Mouse (Mus musculus) heart, embryonic 16.5 days (tissue): ENCODE data around the gene Krt4. TPM values are rescaled to one million over a fixed set of nuclear protein-coding genes. Genes with fewer than 3 reads are reported as not detected.

Source experiments
- ATAC-seq: fragments of 200-750 bp; cut with Nextera tagmentation; replicated peaks from 2 replicates; pipeline ENCODE4 v1.8.0; 2017; ENCODE audit warnings: moderate number of reproducible peaks; ENCODE audit not compliant: insufficient read depth, low FRiP score; ENCODE audit errors: extremely low read depth
- H3K27ac ChIP-seq: fragments of 300-500 bp; sonication (generic); 2 replicates; pipeline ENCODE4 v1.5.1; 2014; ENCODE audit warnings: mild to moderate bottlenecking, low read length, control low read depth, moderate library complexity
- H3K27me3 ChIP-seq: fragments of 300-500 bp; sonication (generic); 2 replicates; pipeline ENCODE4 v1.6.1; 2014; ENCODE audit warnings: low read length, mixed read lengths; ENCODE audit not compliant: control insufficient read depth, insufficient read depth
- H3K36me3 ChIP-seq: fragments of 300-500 bp; sonication (generic); 2 replicates; pipeline ENCODE4 v1.6.1; 2014; ENCODE audit not compliant: control insufficient read depth, insufficient read depth
- H3K4me1 ChIP-seq: fragments of 300-500 bp; sonication (generic); 2 replicates; pipeline ENCODE4 v1.6.1; 2014; ENCODE audit warnings: low read length, mixed read lengths; ENCODE audit not compliant: control insufficient read depth, insufficient read depth
- H3K4me2 ChIP-seq: fragments of 300-500 bp; sonication (generic); 2 replicates; pipeline ENCODE4 v1.6.1; 2014; ENCODE audit warnings: low read depth, mild to moderate bottlenecking, control low read depth, low read length
- H3K4me3 ChIP-seq: fragments of 300-500 bp; sonication (generic); 2 replicates; pipeline ENCODE4 v1.5.1; 2014; ENCODE audit warnings: mild to moderate bottlenecking, control low read depth, low read length
- H3K9ac ChIP-seq: fragments of 300-500 bp; sonication (generic); 2 replicates; pipeline ENCODE4 v1.6.1; 2014; ENCODE audit warnings: low read length, control low read depth
- H3K9me3 ChIP-seq: fragments of 300-500 bp; sonication (generic); replicated peaks from 2 replicates; pipeline ENCODE4 v1.6.1; 2016; ENCODE audit warnings: low read length; ENCODE audit not compliant: control insufficient read depth
- WGBS: fragments of 180-500 bp; shearing (Covaris S2); extraction: QIAGEN DNeasy Blood & Tissue Kit; methylation state at CpG from one replicate; pipeline ENCODE4 v1.1.7; 2014; 5-methylcytosine and 5-hydroxymethylcytosine counted together
- polyA plus RNA-seq: library from polyadenylated mRNA; unstranded; fragments of >200 nt; fragmentation: Nextera tagmentation; extraction: Ambion mirVana; gene quantifications from 2 replicates; pipeline ENCODE4 v1.2.1, GENCODE M21; 2015

The Krt4 gene
- 1.4 and 6.0 TPM in 2 replicates for polyA plus RNA-seq

GRCm38 (mm10) chr15:101924635-101925034 is at the start of gene Krt4:
Krt4 (minus strand) TSS chr15:101924735.
- no peak within 1 kb of the TSS for H3K27ac ChIP-seq
- H3K4me3 ChIP-seq: no peak within 1 kb of the TSS
- no peak within 1 kb of the TSS for H3K4me2 ChIP-seq
- no peak within 1 kb of the TSS for H3K9ac ChIP-seq
- peaks cover 9% of the 10 kb centered on the region; the same call in 1 of the 2 replicates for H3K27me3 ChIP-seq
- 0 out of 2 replicates have a peak, but pooled peaks cover 3% of the 10 kb centered on the region for H3K4me1 ChIP-seq
- ATAC-seq: no peak
- no peaks in the 10 kb centered on the region for H3K36me3 ChIP-seq
- WGBS: 67% methylated on average over 11 of the region's 11 CpGs
- no peaks in the 10 kb centered on the region for H3K9me3 ChIP-seq

- H3K4me1 ChIP-seq: peaks cover 16% of the 10 kb centered on the region
- 11% methylated on average over 15 of the region's 15 CpGs for WGBS
- H3K27ac ChIP-seq: no peak overlapping the region
- no peak overlapping the region for H3K4me3 ChIP-seq
- no peak overlapping the region for H3K4me2 ChIP-seq
- H3K27me3 ChIP-seq: peaks cover 6% of the 10 kb centered on the region; the same call in 1 of the 2 replicates
- no peaks in the 10 kb centered on the region for H3K36me3 ChIP-seq
- H3K9ac ChIP-seq: no peak overlapping the region; the same call in 1 of the 2 replicates
- no peak; the same call in 1 of the 2 replicates for ATAC-seq
- H3K9me3 ChIP-seq: no peaks in the 10 kb centered on the region
These were observed 49.0 kb upstream of the Krt4 start for GRCm38 (mm10) chr15:101973414-101974077.

GRCm38 (mm10) chr15:101970536-101970935 is 46.0 kb upstream of the Krt4 start:
- Histone ChIP-seq H3K27ac (no peak overlapping the region), H3K27me3 (peaks cover 6% of the 10 kb centered on the region; the same call in 1 of the 2 replicates), H3K9me3 (no peaks in the 10 kb centered on the region), H3K9ac (no peak overlapping the region), H3K36me3 (no peaks in the 10 kb centered on the region), H3K4me3 (no peak overlapping the region), H3K4me2 (no peak overlapping the region), H3K4me1 (no peaks in the 10 kb centered on the region; the same call in 1 of the 2 replicates)
- no peak for ATAC-seq
- 5% methylated on average over 3 of the region's 6 CpGs for WGBS

GRCm38 (mm10) chr15:101966808-101967207 is 42.3 kb upstream of the Krt4 start:
- Histone ChIP-seq H3K9ac (no peak overlapping the region), H3K27ac (no peak overlapping the region), H3K36me3 (no peaks in the 10 kb centered on the region), H3K4me1 (no peaks in the 10 kb centered on the region), H3K27me3 (no peaks in the 10 kb centered on the region; the same call in 1 of the 2 replicates), H3K9me3 (no peaks in the 10 kb centered on the region), H3K4me2 (no peak overlapping the region), H3K4me3 (no peak overlapping the region)
- ATAC-seq: no peak
- WGBS: 66% methylated on average over 8 of the region's 8 CpGs

GRCm38 (mm10) chr15:101958891-101959290 is 34.4 kb upstream of the Krt4 start:
- H3K9me3 ChIP-seq: no peaks in the 10 kb centered on the region
- no peak overlapping the region for H3K27ac ChIP-seq
- no peaks in the 10 kb centered on the region for H3K36me3 ChIP-seq
- no peak overlapping the region for H3K4me2 ChIP-seq
- H3K4me1 ChIP-seq: no peaks in the 10 kb centered on the region
- no peak overlapping the region for H3K9ac ChIP-seq
- WGBS: 78% methylated on average over 3 of the region's 3 CpGs
- no peak overlapping the region for H3K4me3 ChIP-seq
- no peak for ATAC-seq
- H3K27me3 ChIP-seq: no peaks in the 10 kb centered on the region

- H3K36me3 ChIP-seq: no peaks in the 10 kb centered on the region
- no peak for ATAC-seq
- H3K9me3 ChIP-seq: no peaks in the 10 kb centered on the region
- no peak within 1 kb of the TSS for H3K4me3 ChIP-seq
- no peak within 1 kb of the TSS for H3K27ac ChIP-seq
- no peaks in the 10 kb centered on the region for H3K4me1 ChIP-seq
- no peaks in the 10 kb centered on the region for H3K27me3 ChIP-seq
- no peak within 1 kb of the TSS for H3K4me2 ChIP-seq
- H3K9ac ChIP-seq: no peak within 1 kb of the TSS
- 78% methylated on average over 9 of the region's 9 CpGs for whole genome bisulfite sequencing
These were observed 29.7 kb upstream of the Krt4 start, which contains the start of gene Krt78 for GRCm38 (mm10) chr15:101954187-101954586. Krt78 (minus strand) TSS chr15:101954287.

GRCm38 (mm10) chr15:101952733-101953474 is 28.4 kb upstream of the Krt4 start:
- Histone ChIP-seq H3K36me3 (no peaks in the 10 kb centered on the region), H3K4me2 (no peak overlapping the region), H3K9ac (no peak overlapping the region), H3K27ac (no peak overlapping the region), H3K9me3 (no peaks in the 10 kb centered on the region), H3K4me1 (no peaks in the 10 kb centered on the region), H3K4me3 (no peak overlapping the region), H3K27me3 (no peaks in the 10 kb centered on the region; the same call in 1 of the 2 replicates)
- WGBS: 79% methylated on average over 7 of the region's 7 CpGs
- ATAC-seq: no peak

GRCm38 (mm10) chr15:101945430-101945829 is 20.9 kb upstream of the Krt4 start:
- no peaks in the 10 kb centered on the region; the same call in 1 of the 2 replicates for H3K27me3 ChIP-seq

GRCm38 (mm10) chr15:101941948-101942347 is 17.4 kb upstream of the Krt4 start:
- Histone ChIP-seq H3K27ac (no peak overlapping the region), H3K4me1 (peaks cover 4% of the 10 kb centered on the region), H3K9me3 (no peaks in the 10 kb centered on the region), H3K27me3 (no peaks in the 10 kb centered on the region; the same call in 1 of the 2 replicates), H3K36me3 (no peaks in the 10 kb centered on the region), H3K9ac (no peak overlapping the region), H3K4me2 (no peak overlapping the region), H3K4me3 (no peak overlapping the region)
- WGBS: 31% methylated on average over 8 of the region's 8 CpGs
- ATAC-seq: peak; percentile 72; the same call in 1 of the 2 replicates

More at GRCm38 (mm10) chr15:101945430-101945829, 20.9 kb upstream of the Krt4 start:
- no peaks in the 10 kb centered on the region for H3K36me3 ChIP-seq
- 70% methylated on average over 1 of the region's 1 CpGs for WGBS
- no peak overlapping the region for H3K27ac ChIP-seq
- H3K4me3 ChIP-seq: no peak overlapping the region
- H3K9ac ChIP-seq: no peak overlapping the region
- no peak; the same call in 1 of the 2 replicates for ATAC-seq
- no peak overlapping the region for H3K4me2 ChIP-seq
- no peaks in the 10 kb centered on the region for H3K9me3 ChIP-seq
- H3K4me1 ChIP-seq: peaks cover 4% of the 10 kb centered on the region
